Mouse (Mus musculus) bone marrow, adult 2 months (tissue): ENCODE results near the gene Acer3. TPM values are rescaled to one million over a fixed set of nuclear protein-coding genes. Genes with fewer than 3 reads are reported as not detected.

Experiments used
- H3K27ac ChIP-seq: fragments of 200-500 bp; 2 replicates; pipeline ENCODE4 v1.5.1; 2012; ENCODE audit warnings: low read depth, mild to moderate bottlenecking, control low read depth, inconsistent platforms, low read length; ENCODE audit not compliant: control insufficient read depth, poor library complexity, insufficient read depth
- H3K4me1 ChIP-seq: fragments of 200-500 bp; 2 replicates; pipeline ENCODE4 v1.6.1; 2011; ENCODE audit warnings: low read length; ENCODE audit not compliant: control insufficient read depth, insufficient read depth
- H3K4me3 ChIP-seq: fragments of 200-500 bp; replicated peaks from 2 replicates; pipeline ENCODE3; 2011; ENCODE audit warnings: mild to moderate bottlenecking, low read depth, low read length, control low read depth; ENCODE audit not compliant: control insufficient read depth
- CTCF ChIP-seq: fragments of 200-500 bp; IDR thresholded peaks from 2 replicates; pipeline ENCODE4 v1.5.1; 2011; ENCODE audit warnings: low read length, control low read depth; ENCODE audit not compliant: control insufficient read depth, insufficient read depth
- POLR2A ChIP-seq: fragments of 200-500 bp; IDR thresholded peaks from 2 replicates; pipeline ENCODE4 v1.6.1; 2011; ENCODE audit warnings: low read depth, mild to moderate bottlenecking, control low read depth, low read length, borderline replicate concordance; ENCODE audit not compliant: control insufficient read depth
- WGBS: fragments of 180-500 bp; shearing (Covaris S2); methylation state at CpG from one replicate; pipeline ENCODE4 v1.1.7; 2018; 5-methylcytosine and 5-hydroxymethylcytosine counted together
- polyA plus RNA-seq: library from polyadenylated mRNA; stranded (reverse); fragments of >200 nt; gene quantifications from 2 replicates; pipeline ENCODE4 v1.2.4, GENCODE M21; 2011; ENCODE audit warnings: low replicate concordance; ENCODE audit not compliant: missing spikeins, insufficient read depth, insufficient read length

Acer3 gene
- polyA plus RNA-seq, 1 experiment: 12.9 TPM

- TF ChIP-seq CTCF (no peak), POLR2A (no peak)
- peaks cover 3% of the 10 kb centered on the region for H3K4me1 ChIP-seq
- 7% methylated on average over 9 of the region's 9 CpGs for WGBS
- peak overlapping the region; percentile 76 for H3K4me3 ChIP-seq
- H3K27ac ChIP-seq: peak overlapping the region; percentile 76
These were observed 143.5 kb downstream of the Acer3 start for GRCm38 (mm10) chr7:98177566-98177928.

GRCm38 (mm10) chr7:98177071-98177485, 143.9 kb downstream of the Acer3 start:
- WGBS: 46% methylated on average over 2 of the region's 2 CpGs
- TF ChIP-seq POLR2A: no peak
- TF ChIP-seq CTCF: no peak
- peaks cover 3% of the 10 kb centered on the region for H3K4me1 ChIP-seq
- H3K4me3 ChIP-seq: peak overlapping the region; percentile 57
- H3K27ac ChIP-seq: peak overlapping the region; percentile 76

DNA sequence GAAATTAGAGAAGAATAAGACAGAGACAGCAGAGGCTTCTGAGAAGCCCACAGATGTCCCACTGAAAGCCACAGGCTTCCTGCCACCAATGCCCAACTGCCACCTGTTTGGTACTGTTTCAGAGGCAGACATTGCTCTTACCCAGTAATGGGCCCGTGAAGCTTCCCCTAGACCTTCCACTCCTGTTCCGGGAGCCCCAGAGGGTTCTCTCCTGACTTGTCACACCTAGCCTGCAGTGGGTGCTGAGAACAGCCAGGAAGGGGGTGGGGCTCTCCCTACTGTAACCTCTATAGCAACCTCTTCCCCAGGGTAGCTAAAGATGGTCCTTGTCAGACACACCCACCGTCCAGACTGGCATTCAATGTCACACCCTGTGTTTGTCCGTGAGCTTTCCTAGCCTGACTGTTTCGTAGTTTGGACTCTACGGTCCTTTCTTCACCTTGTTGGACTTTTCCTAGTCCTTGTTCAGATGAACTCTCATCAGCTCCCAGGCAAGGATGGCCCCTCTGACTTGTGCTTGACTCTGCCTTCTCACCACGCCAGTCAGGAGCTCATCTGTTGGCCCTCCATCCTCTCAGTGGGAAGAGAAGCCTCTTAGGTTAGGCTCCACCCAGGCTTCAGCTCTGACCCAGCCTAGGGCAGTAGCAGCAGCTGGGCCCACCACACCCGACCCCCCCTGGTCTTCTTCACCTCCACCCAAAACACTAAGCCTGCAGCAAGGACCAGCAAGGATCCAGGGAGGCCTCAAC, 144.5 kb downstream of the Acer3 start:
- H3K27ac ChIP-seq: peak overlapping the region; percentile 76
- WGBS: 49% methylated on average over 8 of the region's 8 CpGs
- peak overlapping the region; percentile 57 for H3K4me3 ChIP-seq
- H3K4me1 ChIP-seq: peaks cover 3% of the 10 kb centered on the region
- TF ChIP-seq CTCF: no peak
- TF ChIP-seq POLR2A: no peak

- Histone ChIP-seq H3K4me3 (peak overlapping the region; percentile 12), H3K27ac (peak overlapping the region; percentile 62), H3K4me1 (peaks cover 7% of the 10 kb centered on the region)
- WGBS: 59% methylated on average over 4 of the region's 4 CpGs
- TF ChIP-seq CTCF (no peak), POLR2A (peak; percentile 53)
These were observed 145.9 kb downstream of the Acer3 start for GRCm38 (mm10) chr7:98174883-98175755.

GRCm38 (mm10) chr7:98173408-98173807, 147.6 kb downstream of the Acer3 start:
- Histone ChIP-seq H3K27ac (no peak overlapping the region), H3K4me1 (peaks cover 7% of the 10 kb centered on the region), H3K4me3 (no peak overlapping the region)
- WGBS: 33% methylated on average over 4 of the region's 4 CpGs
- TF ChIP-seq CTCF (no peak), POLR2A (no peak)

GRCm38 (mm10) chr7:98172661-98173060, 148.3 kb downstream of the Acer3 start:
- Histone ChIP-seq H3K4me3 (no peak overlapping the region), H3K4me1 (peaks cover 7% of the 10 kb centered on the region), H3K27ac (no peak overlapping the region; the same call in 1 of the 2 replicates)
- 89% methylated on average over 8 of the region's 8 CpGs for WGBS
- TF ChIP-seq CTCF (no peak), POLR2A (no peak)

DNA sequence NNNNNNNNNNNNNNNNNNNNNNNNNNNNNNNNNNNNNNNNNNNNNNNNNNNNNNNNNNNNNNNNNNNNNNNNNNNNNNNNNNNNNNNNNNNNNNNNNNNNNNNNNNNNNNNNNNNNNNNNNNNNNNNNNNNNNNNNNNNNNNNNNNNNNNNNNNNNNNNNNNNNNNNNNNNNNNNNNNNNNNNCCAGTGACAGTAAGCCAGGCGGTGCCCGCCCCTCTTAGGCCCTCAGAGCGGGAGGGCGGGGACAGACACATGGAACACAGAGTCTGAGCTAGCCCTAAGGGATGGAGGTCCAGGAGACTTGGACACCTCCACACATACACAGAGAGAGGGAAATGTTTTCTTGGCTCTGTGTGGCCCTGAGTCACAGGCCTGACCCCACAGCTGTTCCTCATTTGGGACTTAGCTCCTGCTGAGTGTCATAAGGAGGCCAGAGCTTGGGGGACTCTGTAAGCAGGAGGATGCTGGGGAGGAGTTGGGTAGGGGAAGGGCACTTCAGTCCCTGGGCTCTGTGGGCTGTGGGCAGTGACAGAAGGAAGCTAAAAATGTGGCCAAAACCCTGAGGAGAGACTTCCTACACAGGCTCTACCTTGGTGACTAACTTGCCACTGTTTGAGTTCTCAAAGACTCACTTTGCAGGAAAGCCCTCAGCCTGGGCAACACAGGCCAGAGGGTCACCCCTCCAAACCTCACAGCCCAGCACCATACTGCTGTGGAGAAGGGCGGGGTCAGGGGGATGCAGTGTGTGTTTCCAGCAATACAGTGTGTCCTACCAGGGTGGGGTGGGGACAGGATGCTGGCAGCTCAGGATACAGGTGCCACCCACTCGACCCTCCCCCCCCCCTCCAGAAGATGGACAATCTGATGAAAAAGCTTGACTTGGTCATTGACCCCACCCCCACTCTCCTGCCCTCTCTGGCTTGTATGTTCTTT, 149.6 kb downstream of the Acer3 start:
- Histone ChIP-seq H3K27ac (peak overlapping the region; percentile 89), H3K4me3 (no peak overlapping the region), H3K4me1 (peaks cover 7% of the 10 kb centered on the region)
- no peak for TF ChIP-seq CTCF
- peak; percentile 42; the same call in 1 of the 2 replicates for TF ChIP-seq POLR2A
- WGBS: 19% methylated on average over 6 of the region's 6 CpGs
